10 mouse cellular contexts compared by ENCODE assay signal in the genomic region with DNA sequence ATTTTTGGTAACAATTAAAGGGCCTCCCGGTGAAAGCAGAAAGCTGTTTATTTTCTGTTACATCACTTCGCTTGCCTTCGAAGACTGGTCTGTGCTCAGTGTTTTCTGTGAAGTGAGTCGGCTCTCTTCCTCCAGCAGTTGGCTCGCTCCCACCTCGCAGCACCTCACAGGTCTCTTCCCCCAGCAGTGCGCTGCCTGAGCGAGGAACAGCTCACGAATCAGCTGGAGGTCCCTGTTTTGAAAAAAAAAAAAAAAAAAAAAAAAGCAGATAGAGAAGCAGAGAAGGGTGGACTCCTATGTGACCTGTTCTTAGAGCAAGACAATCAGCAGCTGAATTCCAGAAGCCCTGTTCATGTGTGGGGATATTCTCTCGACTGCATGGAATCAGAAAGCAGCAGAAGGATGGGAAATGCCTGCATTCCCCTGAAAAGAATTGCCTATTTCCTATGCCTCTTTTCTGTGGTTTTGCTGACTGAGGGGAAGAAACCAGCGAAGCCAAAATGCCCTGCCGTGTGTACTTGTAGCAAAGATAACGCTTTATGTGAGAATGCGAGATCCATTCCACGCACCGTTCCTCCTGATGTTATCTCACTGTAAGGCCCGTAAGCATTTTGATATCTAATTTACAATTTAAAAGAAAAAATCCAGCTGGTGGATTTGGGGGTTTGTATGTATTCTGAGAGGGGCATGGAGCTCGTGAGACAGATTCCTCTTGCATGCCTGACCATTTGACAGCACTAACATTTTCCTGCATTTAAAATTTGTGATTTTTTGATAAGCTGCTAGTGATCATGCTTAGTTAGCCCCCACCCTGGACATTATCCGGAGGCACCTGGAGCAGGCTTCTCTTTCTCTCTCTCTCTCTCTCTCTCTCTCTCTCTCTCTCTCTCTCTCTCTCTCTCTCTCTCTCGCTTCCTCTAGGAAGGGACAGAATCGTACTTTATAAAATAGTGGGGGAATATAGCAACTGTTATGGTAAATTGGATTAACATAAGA. TPM values are rescaled to one million over a fixed set of nuclear protein-coding genes. Genes with fewer than 3 reads are reported as not detected.
DNase-seq lines count a peak whose midpoint lies in the region; ATAC-seq and TF ChIP-seq lines count a peak whose summit lies in the region.
"Had no signal": no experiment of that assay in that cellular context is flagged by ENCODE, and none has a peak within 500 bp of the region (broad histone marks: within the 10 kb centered on the region; RNA-seq: fewer than 3 reads in every experiment).

A gene (plus strand): TSS at position 32 of the 996 bp plus-strand sequence.

- ATAC-seq in forebrain, embryonic 11.5 days (replicated peaks; ENCODE audit: low FRiP score): no peak

- no peak for TF ChIP-seq CTCF in heart, adult 2 months (IDR thresholded peaks at IDR 0.05)
- no peak for TF ChIP-seq CTCF in bone marrow, adult 2 months (IDR thresholded peaks at IDR 0.05; ENCODE audit: control insufficient read depth, insufficient read depth, low read length)

- H3K4me3 ChIP-seq in heart, adult 2 months: peak within 1 kb of the TSS; percentile 13; the same call in 1 of the 2 replicates
- H3K4me3 ChIP-seq in bone marrow, adult 2 months (replicated peaks; ENCODE audit: control insufficient read depth, low read depth, low read length): no peak within 1 kb of the TSS
- H3K4me3 ChIP-seq in forebrain, embryonic 11.5 days (ENCODE audit: low read depth, low read length): peak within 1 kb of the TSS; percentile 15; the same call in 1 of the 2 replicates

- no peaks in the 10 kb centered on the region for H3K36me3 ChIP-seq in heart, adult 2 months (ENCODE audit: control insufficient read depth, insufficient read depth, low read length)
- no peaks in the 10 kb centered on the region for H3K36me3 ChIP-seq in forebrain, embryonic 11.5 days (ENCODE audit: control insufficient read depth, insufficient read depth, low read length)
- H3K36me3 ChIP-seq: G1E had no signal

- peaks cover 1% of the 10 kb centered on the region; the same call in 1 of the 2 replicates for H3K4me1 ChIP-seq in heart, adult 2 months (ENCODE audit: control insufficient read depth, insufficient read depth, low read length)
- no peaks in the 10 kb centered on the region for H3K4me1 ChIP-seq in bone marrow, adult 2 months (ENCODE audit: control insufficient read depth, insufficient read depth, low read length)
- no peaks in the 10 kb centered on the region for H3K4me1 ChIP-seq in forebrain, embryonic 11.5 days (replicated peaks; ENCODE audit: control insufficient read depth, insufficient read depth, low read length)

- peak within 1 kb of the TSS; percentile 17; the same call in 1 of the 2 replicates for H3K27ac ChIP-seq in heart, adult 2 months
- no peak within 1 kb of the TSS for H3K27ac ChIP-seq in bone marrow, adult 2 months (ENCODE audit: control insufficient read depth, insufficient read depth, low read depth, low read length, poor library complexity)
- H3K27ac ChIP-seq in forebrain, embryonic 11.5 days (ENCODE audit: low read depth, low read length): no peak within 1 kb of the TSS

- no peak for TF ChIP-seq POLR2A in heart, adult 2 months (IDR thresholded peaks at IDR 0.05; ENCODE audit: insufficient read depth, low read depth, low read length)
- no peak for TF ChIP-seq POLR2A in bone marrow, adult 2 months (IDR thresholded peaks at IDR 0.05; ENCODE audit: borderline replicate concordance, control insufficient read depth, low read depth, low read length)

- intact Hi-C loops in heart, adult 2 months (cut with DNase I): no loop called here
- intact Hi-C loops in heart, postnatal 14 days (cut with DNase I): no loop called here

- WGBS in heart, adult 2 months: 16% methylated on average over 21 of the region's 21 CpGs
- 5% methylated on average over 21 of the region's 21 CpGs for WGBS in bone marrow, adult 2 months
- WGBS in forebrain, embryonic 11.5 days: 26% methylated on average over 21 of the region's 21 CpGs

- no peak for TF ChIP-seq EP300 in heart, adult 2 months (IDR thresholded peaks at IDR 0.05; ENCODE audit: insufficient read depth, low read depth, low read length)

- H3K79me2 ChIP-seq in heart, adult 2 months (replicated peaks; ENCODE audit: control insufficient read depth, insufficient read depth, low read length): no peaks in the 10 kb centered on the region

- DNase-seq in heart, adult 2 months: peak; percentile 10 to 22
- DNase-seq in heart, postnatal 14 days: no peak
- DNase-seq in forebrain, embryonic 11.5 days (ENCODE audit: low spot score): no peak
- peak; percentile 48 for DNase-seq in layer of hippocampus, postnatal 25 days (ENCODE audit: extremely low spot score in 1 of 2, low spot score in 1 of 2)
- DNase-seq in retina, postnatal 1 day: peak; percentile 46
- DNase-seq in gastrocnemius, postnatal 10 days: no peak
- no peak for DNase-seq in spleen, postnatal 14 days (ENCODE audit: low spot score in 2 of 2)

- H3K27me3 ChIP-seq in heart, adult 2 months (ENCODE audit: control insufficient read depth, insufficient read depth, low read length): no peaks in the 10 kb centered on the region
- 0 out of 2 replicates have a peak, but pooled peaks cover 2% of the 10 kb centered on the region for H3K27me3 ChIP-seq in forebrain, embryonic 11.5 days (ENCODE audit: control insufficient read depth, insufficient read depth, low read length)

- H3K9ac ChIP-seq in heart, adult 2 months (ENCODE audit: low read depth, low read length): peak within 1 kb of the TSS; percentile 49; the same call in 1 of the 2 replicates
- H3K9ac ChIP-seq in forebrain, embryonic 11.5 days (ENCODE audit: low read length): no peak within 1 kb of the TSS

- no peaks in the 10 kb centered on the region for H3K9me3 ChIP-seq in forebrain, embryonic 11.5 days (ENCODE audit: control insufficient read depth, low read length)
- H3K9me3 ChIP-seq: G1E had no signal

- peak within 1 kb of the TSS; percentile 36 for H3K4me2 ChIP-seq in forebrain, embryonic 11.5 days (ENCODE audit: low read depth, low read length, severe bottlenecking)

RNA-seq across cellular contexts. Expression of the gene that starts here (rescaled TPM):
- total RNA-seq in heart, adult 2 months (2021): 1 to 10 TPM; 2.2 to 4.6 TPM
- 1.6 and 6.4 TPM in 2 replicates for polyA plus RNA-seq in heart, adult 2 months (2012; rRNA removed)
- 1 to 10 TPM; 1.6 to 1.8 TPM for total RNA-seq in heart, postnatal 14 days (2021)
- polyA plus RNA-seq in bone marrow, adult 2 months (2011; ENCODE audit: insufficient read depth, insufficient read length, low replicate concordance, missing spikeins): 142 and 160 TPM in 2 replicates
- polyA plus RNA-seq in forebrain, embryonic 11.5 days (2014; fragmentation: Nextera tagmentation; extraction: Ambion mirVana): 0.69 and 1.2 TPM in 2 replicates
- 100 to 1,000 TPM; 181 to 207 TPM for total RNA-seq in layer of hippocampus, postnatal 25 days (2021)
- total RNA-seq in gastrocnemius, postnatal 10 days (2021): 1 to 10 TPM; 1.5 to 2.3 TPM
- total RNA-seq: hematopoietic stem cell, adult 5-6 weeks had no signal
- polyA plus RNA-seq: G1E had no signal

Comparison
In these comparisons a context has a peak if more than half of its experiments do, and no peak if none do; other contexts are left out.
1. RNA of the gene that starts here (total RNA-seq): 181 to 207 TPM in layer of hippocampus, postnatal 25 days; 2.2 to 4.6 TPM in heart, adult 2 months, 1.5 to 2.3 TPM in gastrocnemius, postnatal 10 days and 1.6 to 1.8 TPM in heart, postnatal 14 days; every median in the first group is over 10 times any median in the second.
2. RNA of the gene that starts here (polyA plus RNA-seq): 142 to 160 TPM in bone marrow, adult 2 months; 1.6 to 6.4 TPM in heart, adult 2 months and 0.69 to 1.2 TPM in forebrain, embryonic 11.5 days; every median in the first group is over 10 times any median in the second.
3. DNase-seq: peak in heart, adult 2 months (2 of 2), layer of hippocampus, postnatal 25 days (2 of 2) and retina, postnatal 1 day (single experiment); none in heart, postnatal 14 days (0 of 2), forebrain, embryonic 11.5 days (single experiment), gastrocnemius, postnatal 10 days (single experiment) and spleen, postnatal 14 days (0 of 2).